In genomic region chr13:120025576-120025975, GRCm38 (mm10) we compare ENCODE assay signal across 17 mouse cellular contexts. TPM values are rescaled to one million over a fixed set of nuclear protein-coding genes. Genes with fewer than 3 reads are reported as not detected.
DNase-seq lines count a peak whose midpoint lies in the region.
"Not testable (repeated sequence)": the region's sequence is repeated elsewhere in the genome, so short reads cannot be mapped to it uniquely, and the experiment has no call there.
"Had no signal": no experiment of that assay in that cellular context is flagged by ENCODE, and none has a peak within 500 bp of the region (broad histone marks: within the 10 kb centered on the region; RNA-seq: fewer than 3 reads in every experiment).

No protein-coding gene starts in this region.

- not testable (repeated sequence) for H3K36me3 ChIP-seq in embryonic facial prominence, embryonic 10.5 days (replicated peaks)

- H3K4me1 ChIP-seq in embryonic facial prominence, embryonic 10.5 days: not testable (repeated sequence)

- not testable (repeated sequence) for H3K9me3 ChIP-seq in embryonic facial prominence, embryonic 10.5 days

- intact Hi-C loops in left cerebral cortex, postnatal 10 days (cut with DNase I): not testable (repeated sequence)

- not testable (repeated sequence) for H3K4me3 ChIP-seq in embryonic facial prominence, embryonic 10.5 days

- not testable (repeated sequence) for H3K27ac ChIP-seq in embryonic facial prominence, embryonic 10.5 days (replicated peaks)

- WGBS in embryonic facial prominence, embryonic 10.5 days: 8% methylated on average over 4 of the region's 4 CpGs

- peak; percentile 2 to 21 for DNase-seq in adrenal gland, adult 18-20 months (ENCODE audit: low spot score in 2 of 2)
- peak; percentile 6 for DNase-seq in embryonic facial prominence, embryonic 10.5 days (ENCODE audit: low spot score)
- peak; percentile 9 for DNase-seq in heart, postnatal 4 days
- peak; percentile 5 for DNase-seq in kidney, postnatal 10 days
- DNase-seq in left cerebral cortex, postnatal 10 days (ENCODE audit: extremely low spot score in 1 of 2, low spot score in 2 of 2): peak; percentile 8 to 9
- DNase-seq in neural tube, embryonic 10.5 days (ENCODE audit: extremely low spot score, low spot score): peak; percentile 12
- peak; percentile 22 for DNase-seq in right cerebral cortex, postnatal 4 days

- peaks cover 26% of the 10 kb centered on the region for H3K27me3 ChIP-seq in embryonic facial prominence, embryonic 10.5 days (replicated peaks; ENCODE audit: low read depth, poor library complexity, severe bottlenecking)

RNA-seq across cellular contexts. Expression of gene Gm36079, which starts 1.2 kb away (rescaled TPM):
- total RNA-seq in adrenal gland, adult 18-20 months (2021): not detected
- polyA plus RNA-seq in embryonic facial prominence, embryonic 10.5 days (2016; fragmentation: Nextera tagmentation; extraction: Ambion mirVana): not detected in 2 replicates
- total RNA-seq in heart, postnatal 4 days (2021): not detected
- not detected for total RNA-seq in left cerebral cortex, postnatal 10 days (2021)
- total RNA-seq: adrenal gland, adult 2 months; gastrocnemius, postnatal 25 days; megakaryocyte, adult 5-6 weeks; MEL had no signal
- polyA plus RNA-seq: embryonic facial prominence, embryonic 14.5 days; heart, postnatal 0 days; hindbrain, embryonic 13.5 days; intestine, postnatal 0 days; limb, embryonic 14.5 days; midbrain, embryonic 16.5 days had no signal

RNA-seq across cellular contexts. Expression of gene Gm21188, which starts 26.4 kb away (rescaled TPM):
- under 1 TPM in 1 of 2 experiments, not detected in 1; 0.58 TPM for total RNA-seq in adrenal gland, adult 18-20 months (2021)
- not detected in 2 replicates for polyA plus RNA-seq in embryonic facial prominence, embryonic 10.5 days (2016; fragmentation: Nextera tagmentation; extraction: Ambion mirVana)
- total RNA-seq in heart, postnatal 4 days (2021): not detected
- not detected for total RNA-seq in left cerebral cortex, postnatal 10 days (2021)
- total RNA-seq: adrenal gland, adult 2 months; MEL had no signal
- polyA plus RNA-seq: adrenal gland, adult 2 months; hindbrain, embryonic 13.5 days; intestine, postnatal 0 days; midbrain, embryonic 16.5 days had no signal
